Mouse (Mus musculus) lung, embryonic 14.5 days (tissue): ENCODE measurements at regions not wholly inside any gene's neighbourhood (a gene's known extent, or its start where the extent isn't known, plus 50 kb on each side); places are given as distances from the start of the nearest gene placed in this dataset.
A peak's percentile ranks its signal among the peaks of the same experiment; 100 is the strongest.
"Not testable (repeated sequence)": the region's sequence is repeated elsewhere in the genome, so short reads cannot be mapped to it uniquely, and the experiment has no call there.

ENCODE experiments used
- ATAC-seq: fragments of 200-750 bp; cut with Nextera tagmentation; 2 replicates; pipeline ENCODE4 v1.8.0; 2017; ENCODE audit warnings: mild to moderate bottlenecking, moderate TSS enrichment, moderate library complexity; ENCODE audit not compliant: insufficient read depth
- DNase-seq: peaks from one replicate; pipeline ENCODE4 v3.0.0-alpha.2; 2015
- H3K27ac ChIP-seq: fragments of 300-500 bp; sonication (generic); 2 replicates; pipeline ENCODE4 v1.5.1; 2014; ENCODE audit warnings: low read depth, mild to moderate bottlenecking, moderate library complexity
- H3K27me3 ChIP-seq: fragments of 300-500 bp; sonication (generic); 2 replicates; pipeline ENCODE4 v1.6.1; 2014; ENCODE audit warnings: low read length, control low read depth; ENCODE audit not compliant: insufficient read depth
- H3K36me3 ChIP-seq: fragments of 300-500 bp; sonication (generic); 2 replicates; pipeline ENCODE4 v1.6.1; 2014; ENCODE audit warnings: control low read depth; ENCODE audit not compliant: insufficient read depth
- H3K4me1 ChIP-seq: fragments of 300-500 bp; sonication (generic); 2 replicates; pipeline ENCODE4 v1.6.1; 2014; ENCODE audit warnings: antibody characterized with exemption, control low read depth; ENCODE audit not compliant: insufficient read depth
- H3K4me2 ChIP-seq: fragments of 300-500 bp; sonication (generic); 2 replicates; pipeline ENCODE4 v1.6.1; 2014; ENCODE audit warnings: mild to moderate bottlenecking
- H3K4me3 ChIP-seq: fragments of 300-500 bp; sonication (generic); 2 replicates; pipeline ENCODE4 v1.5.1; 2014; ENCODE audit warnings: low read depth, low read length
- H3K9ac ChIP-seq: fragments of 300-500 bp; sonication (generic); 2 replicates; pipeline ENCODE4 v1.6.1; 2014
- H3K9me3 ChIP-seq: fragments of 300-500 bp; sonication (generic); 2 replicates; pipeline ENCODE4 v1.6.1; 2016; ENCODE audit warnings: low read depth, low read length, control low read depth
- CTCF ChIP-seq: IDR thresholded peaks from 2 replicates; pipeline ENCODE4 v1.5.1; 2016; ENCODE audit warnings: antibody characterized with exemption, low read depth
- WGBS: fragments of 180-500 bp; shearing (Covaris S2); extraction: QIAGEN DNeasy Blood & Tissue Kit; methylation state at CpG from one replicate; pipeline ENCODE4 v1.1.7; 2014; 5-methylcytosine and 5-hydroxymethylcytosine counted together

DNA sequence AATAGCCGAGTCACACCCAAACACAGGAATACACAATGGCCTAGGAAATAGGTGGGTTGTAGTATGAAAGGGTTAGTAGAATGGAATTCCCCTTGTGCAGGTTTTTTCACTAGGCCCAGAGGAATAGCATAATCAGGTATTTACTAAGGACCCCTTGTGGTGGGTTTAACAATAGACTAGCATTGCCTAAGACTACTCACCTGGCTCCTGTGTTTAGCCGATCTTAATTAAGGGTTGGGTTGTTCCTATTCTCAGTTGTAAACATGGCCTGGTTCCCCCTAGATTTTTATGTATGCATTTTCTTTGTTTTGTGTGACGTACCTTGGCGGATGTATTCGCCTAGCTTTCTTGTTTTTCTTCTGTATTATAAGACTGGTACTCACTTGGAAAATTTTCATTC, 90.8 kb upstream of the Srd5a2 start:
- not testable (repeated sequence) for H3K4me3 ChIP-seq, ATAC-seq, H3K36me3 ChIP-seq, H3K4me1 ChIP-seq, H3K4me2 ChIP-seq, H3K9me3 ChIP-seq, H3K27ac ChIP-seq, DNase-seq, H3K9ac ChIP-seq, H3K27me3 ChIP-seq
- 93% methylated on average over 5 of the region's 5 CpGs for WGBS

DNA sequence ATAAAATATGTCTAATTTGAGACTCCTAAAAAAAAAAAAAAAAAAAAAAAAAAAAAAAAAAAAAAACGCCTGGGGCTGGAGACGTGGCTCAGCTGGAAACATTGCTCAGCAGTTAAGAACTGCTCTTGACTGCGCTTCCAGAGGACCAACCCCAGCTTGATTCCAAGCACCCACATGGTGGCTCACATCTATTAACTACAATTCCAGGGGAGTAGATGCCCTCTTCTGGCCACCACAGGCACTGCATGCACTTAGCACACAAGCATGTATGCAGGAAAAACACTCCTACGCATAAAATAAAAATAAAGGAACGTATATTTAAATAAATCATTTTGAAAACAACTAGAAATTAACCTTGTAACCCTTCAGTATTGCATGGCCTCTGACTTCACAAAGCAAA, 87.3 kb upstream of the Srd5a2 start:
- DNase-seq (peak; percentile 15), ATAC-seq (no peak)
- Histone ChIP-seq H3K4me2 (no peak overlapping the region), H3K36me3 (no peaks in the 10 kb centered on the region), H3K27me3 (no peaks in the 10 kb centered on the region), H3K4me3 (no peak overlapping the region), H3K4me1 (no peaks in the 10 kb centered on the region), H3K27ac (no peak overlapping the region), H3K9ac (no peak overlapping the region), H3K9me3 (no peaks in the 10 kb centered on the region)
- WGBS: 81% methylated on average over 5 of the region's 5 CpGs
- TF ChIP-seq CTCF: peak; percentile 53

DNA sequence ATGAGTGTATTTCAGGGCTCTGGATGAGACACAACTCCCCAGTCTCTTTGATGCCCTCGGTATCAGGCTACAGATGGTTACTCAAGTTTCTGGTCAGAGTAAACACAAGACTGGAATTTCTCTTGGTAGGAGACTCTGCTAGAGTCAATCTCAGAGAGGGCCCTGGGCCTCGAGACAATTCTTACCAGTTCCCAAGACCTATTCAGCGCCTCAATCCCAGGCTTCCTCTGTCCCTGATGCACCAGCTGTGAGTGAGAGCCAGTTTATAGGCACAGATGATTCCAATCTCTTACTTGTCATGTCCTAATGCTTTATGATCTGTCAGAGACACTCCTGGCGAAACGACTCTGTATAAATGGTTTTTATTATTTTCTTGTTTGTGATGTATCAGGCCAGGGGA, 83.8 kb upstream of the Srd5a2 start:
- no peak for TF ChIP-seq CTCF
- Histone ChIP-seq H3K4me1 (no peaks in the 10 kb centered on the region), H3K36me3 (no peaks in the 10 kb centered on the region), H3K4me3 (no peak overlapping the region), H3K9ac (no peak overlapping the region), H3K9me3 (no peaks in the 10 kb centered on the region), H3K4me2 (no peak overlapping the region), H3K27me3 (no peaks in the 10 kb centered on the region), H3K27ac (no peak overlapping the region)
- WGBS: 47% methylated on average over 5 of the region's 5 CpGs
- ATAC-seq: no peak
- no peak for DNase-seq

DNA sequence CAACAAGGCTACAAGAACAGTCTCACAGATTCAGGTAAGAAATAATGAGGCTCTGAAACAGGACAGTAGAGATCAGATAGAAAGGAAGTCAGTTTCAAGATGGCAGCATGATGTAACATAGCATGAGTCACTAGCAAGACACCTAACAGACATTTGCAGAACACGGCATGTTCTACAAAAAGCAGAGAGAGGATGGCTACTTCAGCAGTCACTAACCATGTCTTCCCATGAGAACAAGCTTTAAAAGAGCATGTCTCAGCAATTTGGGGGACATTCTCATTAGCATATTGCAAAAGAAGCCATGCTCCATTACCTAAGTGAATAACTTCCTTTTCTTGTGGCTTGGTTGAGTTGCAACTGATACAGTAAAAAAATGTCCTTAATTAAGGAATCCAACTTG, 75.2 kb upstream of the Srd5a2 start:
- H3K27ac ChIP-seq: no peak overlapping the region
- ATAC-seq (no peak), DNase-seq (no peak)
- H3K36me3 ChIP-seq: no peaks in the 10 kb centered on the region
- WGBS: 88% methylated on average over 1 of the region's 1 CpGs
- H3K9me3 ChIP-seq: no peaks in the 10 kb centered on the region
- H3K4me1 ChIP-seq: no peaks in the 10 kb centered on the region
- no peak overlapping the region for H3K9ac ChIP-seq
- no peaks in the 10 kb centered on the region for H3K27me3 ChIP-seq
- H3K4me2 ChIP-seq: no peak overlapping the region
- TF ChIP-seq CTCF: no peak
- no peak overlapping the region for H3K4me3 ChIP-seq

DNA sequence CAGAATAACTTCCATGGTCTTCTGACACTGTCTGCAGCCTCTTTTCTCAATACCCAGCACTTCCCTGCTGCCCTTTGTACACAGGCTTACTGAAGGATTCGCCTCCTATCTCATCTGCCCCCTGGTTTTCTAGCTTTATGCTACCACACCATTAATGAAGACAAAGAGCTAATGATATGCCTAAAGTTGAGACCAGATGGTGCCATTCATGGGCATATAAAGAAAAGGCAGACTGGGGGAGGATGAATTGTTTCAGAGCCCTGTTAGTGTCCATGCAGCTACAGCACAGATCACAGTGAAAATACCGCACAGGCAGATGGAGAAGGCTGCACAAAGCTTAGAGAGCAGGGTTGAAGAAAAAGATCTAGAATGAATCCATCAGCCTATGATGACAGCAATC, 73.3 kb upstream of the Srd5a2 start:
- no peak for TF ChIP-seq CTCF
- DNase-seq (no peak), ATAC-seq (no peak)
- H3K4me1 ChIP-seq: no peaks in the 10 kb centered on the region
- 84% methylated on average over 2 of the region's 2 CpGs for WGBS
- no peaks in the 10 kb centered on the region for H3K36me3 ChIP-seq
- H3K27ac ChIP-seq: no peak overlapping the region
- no peaks in the 10 kb centered on the region for H3K27me3 ChIP-seq
- H3K9ac ChIP-seq: no peak overlapping the region
- H3K9me3 ChIP-seq: no peaks in the 10 kb centered on the region
- no peak overlapping the region for H3K4me3 ChIP-seq
- H3K4me2 ChIP-seq: no peak overlapping the region
